Mouse (Mus musculus): Measurements from ENCODE around the gene Fah.

Gene Fah

GRCm38 (mm10) chr7:84606293-84606749 lies at the start of gene Fah:
Fah (minus strand) TSS chr7:84606722.
- peak in 1 of 2 experiments; percentile 4 for DNase-seq

GRCm38 (mm10) chr7:84652740-84653139 lies 46.2 kb upstream of the Fah start:
- no peak for DNase-seq

GRCm38 (mm10) chr7:84651987-84652321 lies 45.4 kb upstream of the Fah start:
- DNase-seq = no peak

- DNase-seq = no peak
Measured at GRCm38 (mm10) chr7:84651303-84651986, 44.9 kb upstream of the Fah start.

GRCm38 (mm10) chr7:84649016-84649415 lies 42.5 kb upstream of the Fah start:
- no peak for DNase-seq

- DNase-seq = no peak
Measured at GRCm38 (mm10) chr7:84646256-84646655, 39.7 kb upstream of the Fah start.

GRCm38 (mm10) chr7:84643270-84643998 lies 36.9 kb upstream of the Fah start:
- DNase-seq = no peak

- DNase-seq = no peak
Measured at GRCm38 (mm10) chr7:84642159-84642928, 35.8 kb upstream of the Fah start.

- no peak for DNase-seq
Measured at GRCm38 (mm10) chr7:84636939-84637338, 30.4 kb upstream of the Fah start.

- no peak for DNase-seq
Measured at GRCm38 (mm10) chr7:84631878-84632277, 25.4 kb upstream of the Fah start.

GRCm38 (mm10) chr7:84623718-84624117 lies 17.2 kb upstream of the Fah start:
- no peak for DNase-seq

GRCm38 (mm10) chr7:84620956-84621355 lies 14.4 kb upstream of the Fah start:
- DNase-seq = no peak

GRCm38 (mm10) chr7:84618951-84619350 lies 12.4 kb upstream of the Fah start:
- no peak for DNase-seq

- no peak for DNase-seq
Measured at GRCm38 (mm10) chr7:84612445-84612844, 5.9 kb upstream of the Fah start.

- DNase-seq = no peak
Measured at GRCm38 (mm10) chr7:84611609-84612008, 5.1 kb upstream of the Fah start.

GRCm38 (mm10) chr7:84605704-84606292 lies 724 bp downstream of the Fah start:
- peak; percentile 51 to 63 for DNase-seq

- DNase-seq = no peak
Measured at GRCm38 (mm10) chr7:84605033-84605687, 1.4 kb downstream of the Fah start.

- DNase-seq = no peak
Measured at GRCm38 (mm10) chr7:84604501-84604900, 2.0 kb downstream of the Fah start.

GRCm38 (mm10) chr7:84601331-84601730 lies 5.2 kb downstream of the Fah start:
- no peak for DNase-seq

- DNase-seq = no peak
Measured at GRCm38 (mm10) chr7:84600631-84601030, 5.9 kb downstream of the Fah start.

- no peak for DNase-seq
Measured at GRCm38 (mm10) chr7:84596633-84597032, 9.9 kb downstream of the Fah start.

GRCm38 (mm10) chr7:84596002-84596401 lies 10.5 kb downstream of the Fah start:
- DNase-seq = no peak

GRCm38 (mm10) chr7:84594917-84595303 lies 11.6 kb downstream of the Fah start:
- DNase-seq = no peak

Data from spleen, adult 18-20 months (tissue).